Mouse (Mus musculus) subcutaneous adipose tissue, adult 2 months (tissue): ENCODE data around the gene Rplp1. TPM values are rescaled to one million over a fixed set of nuclear protein-coding genes. Genes with fewer than 3 reads are reported as not detected.

Source experiments
- polyA plus RNA-seq: library from polyadenylated mRNA; depleted of rRNA; stranded (reverse); fragments of >200 nt; gene quantifications from 2 replicates; pipeline ENCODE4 v1.2.3, GENCODE M21; 2012; ENCODE audit warnings: low replicate concordance; rRNA removed

Gene Rplp1
- polyA plus RNA-seq: 3,653 and 8,071 TPM in 2 replicates

DNA sequence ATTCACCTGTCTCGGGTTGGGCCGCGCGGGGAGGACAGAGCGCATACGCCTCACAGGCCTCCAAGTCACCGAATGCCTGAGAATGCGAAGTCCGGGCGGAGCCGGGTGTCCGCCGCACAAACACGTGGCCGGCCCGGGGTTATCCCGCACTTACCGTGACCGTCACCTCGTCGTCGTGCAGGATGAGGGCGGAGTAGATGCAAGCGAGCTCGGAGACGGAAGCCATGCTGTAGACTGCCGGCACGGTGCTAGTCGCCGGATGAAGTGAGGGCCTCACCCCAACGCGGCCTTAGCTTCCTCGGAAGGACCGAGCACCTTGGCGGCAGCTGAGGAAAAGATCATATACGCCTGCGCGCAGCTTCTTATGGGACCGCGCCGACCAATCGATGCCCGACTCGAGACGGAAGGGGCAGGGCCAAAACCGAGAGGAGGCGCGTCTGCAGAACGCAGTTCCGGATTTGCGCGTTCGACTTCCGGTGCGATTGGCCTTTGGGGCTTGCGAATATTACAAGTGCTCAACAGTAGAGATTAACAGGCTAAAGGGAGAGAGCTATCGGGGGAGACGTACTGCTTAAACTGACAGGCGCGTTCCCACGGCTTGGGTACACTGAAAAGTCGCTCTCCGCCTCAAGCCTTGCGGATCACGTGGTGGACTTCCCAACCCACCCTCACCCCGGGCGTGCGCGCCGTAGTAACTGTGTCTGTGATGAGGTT is at the start of gene Rplp1:
Gene Rplp1, minus strand, starts transcription at position 340 of the 714 bp plus-strand sequence.

DNA sequence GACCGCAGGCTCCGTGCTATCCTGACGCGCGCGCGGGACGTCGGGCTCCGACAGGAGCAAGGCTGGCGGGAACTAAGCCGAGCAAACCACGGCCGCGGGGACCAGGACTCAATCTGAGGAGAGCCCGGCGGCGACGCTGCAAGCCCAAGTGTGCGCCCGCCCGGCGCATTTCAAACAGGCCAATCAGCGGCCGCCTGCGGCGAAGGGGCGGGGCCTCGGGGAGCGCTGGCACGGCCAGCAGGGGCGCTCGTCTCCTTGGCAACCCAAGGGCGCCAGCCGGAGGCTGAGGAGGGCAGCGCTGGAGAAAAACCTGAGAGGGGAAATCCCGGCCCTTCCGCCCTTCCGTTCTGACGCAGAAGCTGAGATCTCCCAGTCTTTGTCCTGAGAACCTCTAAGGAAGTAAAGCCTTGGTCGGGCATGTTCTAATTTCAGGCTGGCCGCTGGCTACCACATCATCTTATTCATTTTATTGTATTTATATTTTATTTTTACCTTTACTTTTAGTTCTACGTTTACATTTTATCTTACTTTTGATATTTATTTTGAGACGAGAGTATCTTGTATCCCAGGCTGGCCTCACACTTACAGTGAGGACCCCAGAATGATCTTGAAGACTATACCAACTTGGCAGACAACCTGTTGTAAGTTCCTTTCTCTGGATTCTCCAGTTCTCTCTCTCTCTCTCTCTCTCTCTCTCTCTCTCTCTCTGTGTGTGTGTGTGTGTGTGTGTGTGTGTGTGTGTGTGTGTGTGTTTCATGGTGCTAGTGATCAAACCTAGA is 32.5 kb upstream of the Rplp1 start, which contains the start of gene Kif23:
Gene Kif23, minus strand, starts transcription at position 152 of the 779 bp plus-strand sequence.

Other genes starting within 250 kb of the Rplp1 start
- 0.87 and 4.7 TPM in 2 replicates for gene Kif23, start 32.2 kb upstream of the Rplp1 start, polyA plus RNA-seq
- 0.50 and 4.5 TPM in 2 replicates for gene Paqr5, start 112.3 kb upstream of the Rplp1 start, polyA plus RNA-seq
- 7.7 and 9.5 TPM in 2 replicates for gene Glce, start 208.1 kb upstream of the Rplp1 start, polyA plus RNA-seq